Mouse (Mus musculus): ENCODE measurements around the gene Rhot1.

Gene Rhot1

GRCm38 (mm10) chr11:80287150-80287549, 78.3 kb downstream of the Rhot1 start:
- peak; percentile 58 to 68 for DNase-seq (ENCODE audit: low spot score in 2 of 2)

- DNase-seq (ENCODE audit: low spot score in 2 of 2) = peak; percentile 36 to 48
Measured at GRCm38 (mm10) chr11:80289701-80290445, 81.1 kb downstream of the Rhot1 start.

- DNase-seq (ENCODE audit: low spot score in 2 of 2) = no peak
Measured at GRCm38 (mm10) chr11:80291004-80291403, 82.2 kb downstream of the Rhot1 start.

- no peak for DNase-seq (ENCODE audit: low spot score in 2 of 2)
Measured at GRCm38 (mm10) chr11:80292463-80292862, 83.6 kb downstream of the Rhot1 start.

GRCm38 (mm10) chr11:80295066-80295465, 86.2 kb downstream of the Rhot1 start:
- DNase-seq (ENCODE audit: low spot score in 2 of 2) = no peak

- no peak for DNase-seq (ENCODE audit: low spot score in 2 of 2)
Measured at GRCm38 (mm10) chr11:80295785-80296184, 87.0 kb downstream of the Rhot1 start.

DNA sequence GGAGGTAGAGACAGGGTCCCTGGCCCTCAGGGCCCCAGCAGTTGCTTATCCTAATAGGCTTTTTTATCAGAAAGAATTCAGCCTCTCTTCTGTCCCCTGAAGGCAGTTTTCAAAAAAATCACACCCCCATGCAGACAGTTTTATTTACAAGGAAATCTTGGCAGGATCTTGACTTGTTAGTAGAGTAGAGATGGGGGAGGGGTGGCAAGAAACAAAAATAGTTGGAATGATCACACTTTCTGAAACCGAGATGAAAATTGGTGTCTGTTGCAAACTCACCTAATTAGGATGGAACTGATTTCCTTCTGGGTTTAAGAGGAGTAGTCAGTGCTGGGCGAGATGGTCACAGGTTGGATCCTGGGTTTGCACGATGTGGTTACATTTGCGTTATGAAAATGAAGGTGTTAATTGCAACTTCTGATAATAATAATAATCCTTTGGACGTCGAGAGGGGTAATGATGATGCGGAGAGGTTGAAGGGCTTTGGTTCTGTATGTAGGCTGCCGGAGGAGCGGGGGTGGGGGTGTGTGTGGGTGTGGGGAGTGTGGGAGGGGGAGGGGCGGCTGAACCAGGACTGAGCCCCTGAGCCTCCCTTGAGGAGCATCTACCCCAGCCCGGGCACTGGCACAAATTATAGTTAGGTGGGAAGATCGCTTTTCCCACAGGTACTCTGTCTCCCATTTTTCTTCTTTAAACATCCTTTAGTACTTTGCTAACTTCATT, 90.9 kb downstream of the Rhot1 start:
- no peak for DNase-seq (ENCODE audit: low spot score in 2 of 2)

GRCm38 (mm10) chr11:80300551-80301315, 91.9 kb downstream of the Rhot1 start, which contains the start of gene Rhbdl3:
Rhbdl3 (plus strand) TSS chr11:80300912.
- DNase-seq (ENCODE audit: low spot score in 2 of 2) = peak in 1 of 2 experiments; percentile 27

GRCm38 (mm10) chr11:80301316-80302045, 92.7 kb downstream of the Rhot1 start:
- peak; percentile 17 to 27 for DNase-seq (ENCODE audit: low spot score in 2 of 2)

DNA sequence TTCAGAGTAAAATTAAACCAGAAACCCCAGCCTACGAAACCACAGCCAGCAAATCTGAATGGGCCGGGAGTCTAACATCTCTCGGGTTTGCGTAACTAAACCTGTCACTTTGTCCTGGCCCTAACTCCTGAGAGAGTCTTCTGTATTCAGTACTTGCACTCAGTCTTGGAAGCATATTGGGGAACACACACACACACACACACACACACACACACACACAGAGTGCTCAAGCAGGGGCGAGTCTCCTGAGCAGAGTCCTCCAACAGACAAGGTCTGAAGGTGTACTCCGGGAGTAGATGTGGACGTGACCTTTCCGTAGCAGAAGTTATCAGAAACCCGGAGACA, 93.2 kb downstream of the Rhot1 start:
- DNase-seq (ENCODE audit: low spot score in 2 of 2) = no peak

GRCm38 (mm10) chr11:80302536-80302935, 93.7 kb downstream of the Rhot1 start:
- peak; percentile 31 to 53 for DNase-seq (ENCODE audit: low spot score in 2 of 2)

GRCm38 (mm10) chr11:80303746-80304145, 94.9 kb downstream of the Rhot1 start:
- no peak for DNase-seq (ENCODE audit: low spot score in 2 of 2)

- peak; percentile 29 to 55 for DNase-seq (ENCODE audit: low spot score in 2 of 2)
Measured at GRCm38 (mm10) chr11:80304846-80305245, 96.0 kb downstream of the Rhot1 start.

GRCm38 (mm10) chr11:80308537-80308936, 99.7 kb downstream of the Rhot1 start:
- no peak for DNase-seq (ENCODE audit: low spot score in 2 of 2)

GRCm38 (mm10) chr11:80311271-80311670, 102.5 kb downstream of the Rhot1 start:
- DNase-seq (ENCODE audit: low spot score in 2 of 2) = no peak

GRCm38 (mm10) chr11:80312049-80312448, 103.2 kb downstream of the Rhot1 start:
- no peak for DNase-seq (ENCODE audit: low spot score in 2 of 2)

DNA sequence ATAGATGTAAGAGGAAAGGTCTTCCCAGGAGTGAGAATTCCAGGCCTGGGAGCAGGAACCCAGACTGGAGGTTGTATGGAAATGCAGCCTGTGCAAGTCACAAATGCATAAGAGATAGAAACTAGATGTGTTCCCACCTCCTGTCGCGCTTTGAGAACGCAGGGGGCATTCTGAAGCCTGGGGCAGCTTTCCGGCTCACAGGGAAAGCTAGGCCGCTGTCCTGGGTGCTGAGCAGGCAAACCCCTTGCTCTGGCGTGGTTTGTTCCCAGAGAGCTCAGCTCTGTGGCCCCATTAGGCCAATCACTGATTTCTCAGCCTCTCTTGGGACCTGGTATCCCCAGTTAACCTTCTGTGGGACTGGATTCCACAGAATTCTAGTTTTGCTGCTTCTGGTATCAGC, 103.7 kb downstream of the Rhot1 start:
- DNase-seq (ENCODE audit: low spot score in 2 of 2) = no peak

DNA sequence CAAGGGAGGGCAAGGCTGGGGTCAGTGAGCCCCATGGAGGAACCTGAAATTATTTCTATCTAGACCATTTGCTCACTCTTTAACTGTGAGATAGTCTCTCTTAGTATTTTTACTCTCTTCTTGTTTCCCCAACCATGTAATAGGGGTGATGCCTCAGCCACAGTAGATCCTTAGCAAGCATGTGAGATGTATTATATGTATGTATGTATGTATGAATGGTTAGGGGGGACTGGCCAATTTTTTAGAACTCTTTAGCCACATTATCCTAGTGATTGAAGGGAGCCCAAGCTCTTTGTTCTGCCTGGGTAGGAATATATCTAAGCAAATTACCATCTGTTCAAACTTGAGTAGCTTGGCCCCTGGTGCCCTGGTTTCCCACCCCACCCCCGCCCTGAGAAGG, 104.6 kb downstream of the Rhot1 start:
- DNase-seq (ENCODE audit: low spot score in 2 of 2) = no peak

DNA sequence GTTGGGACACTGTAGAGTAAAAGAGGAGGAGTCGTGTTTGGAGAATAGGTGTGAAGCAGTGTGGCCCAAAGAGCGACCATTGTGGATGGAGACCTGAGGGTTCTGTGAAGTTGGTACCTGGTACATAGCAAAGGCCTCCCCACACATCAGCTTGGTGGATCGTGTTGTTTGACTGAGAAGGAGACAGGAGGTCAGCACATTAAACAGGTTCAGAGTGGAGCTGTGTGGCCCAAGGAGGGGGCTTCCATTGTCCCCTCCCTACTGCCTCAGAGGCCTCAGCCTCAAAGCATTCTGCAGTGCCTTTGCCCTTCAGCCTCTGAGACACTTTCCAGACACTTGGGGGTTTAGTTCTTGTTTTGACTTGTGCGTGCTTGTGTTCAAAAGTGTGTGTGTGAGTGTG, 105.1 kb downstream of the Rhot1 start:
- DNase-seq (ENCODE audit: low spot score in 2 of 2) = no peak

GRCm38 (mm10) chr11:80315743-80316639, 107.2 kb downstream of the Rhot1 start:
- no peak for DNase-seq (ENCODE audit: low spot score in 2 of 2)
